Mouse (Mus musculus) liver (tissue): ENCODE measurements at regions not wholly inside any gene's neighbourhood (a gene's known extent, or its start where the extent isn't known, plus 50 kb on each side); places are given as distances from the start of the nearest gene placed in this dataset.

ENCODE experiments used
- DNase-seq: peaks from one replicate; pipeline ENCODE4 v3.0.0-alpha.2; 2020; ENCODE audit warnings: mixed read lengths

DNA sequence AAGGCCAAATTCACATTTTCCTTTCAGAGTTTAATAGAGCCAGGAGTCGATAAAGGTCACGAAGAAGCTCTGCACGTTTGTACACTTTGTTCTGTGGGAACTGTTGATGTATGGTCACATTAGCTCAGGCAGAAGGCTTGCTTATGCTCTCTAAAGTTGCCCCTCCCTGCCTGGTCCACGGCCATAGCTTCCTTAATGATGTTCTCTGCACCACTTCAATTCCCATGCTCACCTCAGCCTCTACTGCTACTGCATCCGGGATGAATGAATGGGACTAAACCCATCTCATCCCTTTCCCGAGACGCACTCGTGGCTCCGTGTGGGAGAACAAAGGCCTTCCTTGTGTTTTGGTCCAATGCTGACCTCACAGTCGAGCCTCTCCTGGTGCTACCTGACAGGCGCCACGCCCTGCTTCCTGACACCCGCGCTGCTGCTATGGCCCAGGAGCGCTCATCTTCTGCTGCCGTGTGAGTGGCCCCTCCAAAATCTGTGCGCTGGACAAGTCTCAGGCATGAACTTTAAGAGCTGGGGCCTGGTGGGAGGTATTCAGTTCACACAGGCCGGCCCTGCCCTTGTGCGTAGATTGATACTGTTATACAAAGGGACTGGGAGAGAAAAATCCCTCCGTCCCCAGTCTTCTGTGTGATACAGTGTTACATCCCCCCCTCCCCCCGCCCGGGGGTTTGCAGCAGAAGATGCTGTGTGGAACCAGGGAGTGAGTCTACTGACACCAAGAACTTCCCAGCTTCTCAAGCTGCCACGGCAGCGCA, 386.3 kb upstream of the Trpc7 start:
- DNase-seq: no peak

DNA sequence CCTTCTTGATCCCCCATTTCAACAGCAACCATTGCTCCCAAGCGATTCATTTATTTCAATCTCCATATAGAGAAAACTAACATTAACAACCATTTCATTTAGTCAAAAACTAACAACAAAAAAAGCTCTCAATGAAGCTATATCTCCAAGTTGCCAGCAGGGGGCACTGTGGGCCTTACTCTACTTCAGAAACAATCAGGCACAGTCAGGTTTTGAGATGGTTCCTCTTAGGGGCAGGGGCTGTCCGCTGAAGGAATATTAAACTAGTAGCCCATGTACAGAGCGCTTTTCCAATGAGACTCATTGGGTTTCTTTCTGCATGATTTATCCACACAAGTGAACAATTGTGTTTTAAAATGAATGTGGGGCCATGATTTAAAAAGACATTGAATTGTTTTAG, 385.7 kb upstream of the Trpc7 start:
- DNase-seq: peak; percentile 29

GRCm38 (mm10) chr13:57278580-57278979, 382.8 kb upstream of the Trpc7 start:
- no peak for DNase-seq

GRCm38 (mm10) chr13:57277076-57277475, 381.3 kb upstream of the Trpc7 start:
- DNase-seq: no peak

DNA sequence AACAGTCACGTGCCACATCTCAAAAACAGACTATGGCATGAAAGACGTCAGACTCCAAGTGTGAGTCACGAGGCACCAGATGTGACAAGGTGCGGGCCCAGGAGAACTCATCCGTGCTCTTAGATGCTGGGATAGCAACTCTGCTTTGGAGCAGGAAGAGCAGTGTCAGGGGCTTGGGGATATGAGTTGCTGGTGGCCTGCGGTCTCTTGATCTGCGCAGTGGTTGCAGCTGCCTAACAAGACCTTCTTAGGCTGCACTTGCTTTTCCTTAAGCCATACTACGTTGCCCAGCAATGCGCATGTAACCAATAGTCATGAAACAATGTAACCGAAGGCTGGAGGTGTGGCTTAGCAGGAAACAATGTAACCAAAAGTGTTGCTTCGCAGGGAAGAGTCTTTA, 380.1 kb upstream of the Trpc7 start:
- no peak for DNase-seq

- DNase-seq: no peak
These were observed 377.8 kb upstream of the Trpc7 start for GRCm38 (mm10) chr13:57273593-57273992.

- peak; percentile 13 for DNase-seq
These were observed 373.8 kb upstream of the Trpc7 start for GRCm38 (mm10) chr13:57269614-57270013.

DNA sequence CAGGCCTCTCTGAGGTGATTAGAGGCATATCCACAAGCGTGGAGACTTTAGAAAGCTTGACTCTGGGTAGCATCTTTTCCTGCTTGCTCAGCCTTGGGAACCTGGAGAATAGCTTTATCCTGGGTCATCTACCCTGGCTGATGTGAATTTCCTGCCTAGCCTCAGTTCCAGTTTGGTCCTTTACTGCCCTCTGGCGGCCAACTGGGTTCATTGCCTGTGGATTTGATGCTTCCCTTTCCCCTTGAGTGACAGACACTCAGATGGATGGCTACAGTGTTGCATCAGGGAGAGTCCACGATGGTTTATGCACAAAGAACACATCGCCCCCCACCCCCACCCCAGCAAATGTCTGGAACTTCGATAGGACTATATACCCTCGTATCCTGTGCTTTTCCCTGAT, 364.1 kb upstream of the Trpc7 start:
- peak; percentile 62 for DNase-seq

DNA sequence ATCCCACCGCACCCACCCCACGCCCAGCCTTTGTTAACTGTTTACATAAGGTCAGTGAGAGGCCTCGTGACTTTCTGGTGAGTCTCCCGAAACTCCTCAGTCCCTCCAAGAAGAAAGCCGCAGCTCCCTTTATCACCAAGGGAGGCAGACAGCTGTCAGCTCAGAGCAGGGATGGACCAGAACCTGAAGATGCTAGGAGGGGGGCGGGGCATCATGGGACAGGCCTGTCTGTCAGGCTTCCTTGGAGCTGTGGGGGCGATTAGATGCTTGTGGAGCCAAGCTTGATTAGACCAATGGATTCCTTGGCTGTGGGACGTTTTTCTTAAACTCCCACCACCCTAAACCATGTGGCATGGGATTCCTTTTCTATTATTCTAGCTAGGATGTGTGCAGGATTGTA, 363.7 kb upstream of the Trpc7 start:
- no peak for DNase-seq

GRCm38 (mm10) chr13:57255920-57256319, 360.1 kb upstream of the Trpc7 start:
- DNase-seq: no peak

- no peak for DNase-seq
These were observed 354.1 kb upstream of the Trpc7 start for GRCm38 (mm10) chr13:57249851-57250250.

GRCm38 (mm10) chr13:57249401-57249800, 353.6 kb upstream of the Trpc7 start:
- no peak for DNase-seq

DNA sequence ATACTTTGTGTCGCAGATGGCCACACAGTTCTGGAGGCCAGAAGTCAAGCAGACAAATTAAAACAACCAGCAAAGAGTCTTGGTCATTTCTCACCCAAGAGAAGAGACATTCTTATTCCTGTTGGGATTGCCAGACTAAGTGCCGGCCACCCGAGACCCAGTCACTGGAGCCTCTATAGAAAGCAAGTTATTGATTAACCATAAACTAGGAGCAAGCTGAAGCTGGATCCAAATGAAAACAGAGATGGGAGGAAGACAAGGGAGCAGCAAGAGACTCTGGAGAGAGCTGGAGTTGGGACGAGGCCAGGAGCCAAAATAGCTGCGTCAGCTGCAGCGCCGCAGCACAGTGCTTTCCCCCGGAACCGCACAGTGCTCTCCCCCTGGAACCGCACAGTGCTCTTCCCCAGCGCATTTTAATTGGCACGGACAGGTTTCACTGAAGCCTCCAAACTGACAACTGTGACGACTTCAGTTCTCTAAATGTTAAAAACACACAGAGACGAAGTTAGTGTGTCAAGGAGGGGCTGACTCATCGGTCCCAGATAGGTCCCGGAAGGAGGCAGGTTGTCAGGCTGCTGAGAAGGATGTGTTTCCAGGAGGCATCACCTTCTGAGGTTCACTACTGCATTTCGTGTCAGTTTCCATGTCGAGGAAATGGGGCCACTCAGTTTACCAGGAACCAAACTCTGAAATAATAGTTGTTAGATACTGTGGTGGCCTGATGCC, 350.6 kb upstream of the Trpc7 start:
- DNase-seq: no peak

- no peak for DNase-seq
These were observed 341.1 kb upstream of the Trpc7 start for GRCm38 (mm10) chr13:57236917-57237316.

DNA sequence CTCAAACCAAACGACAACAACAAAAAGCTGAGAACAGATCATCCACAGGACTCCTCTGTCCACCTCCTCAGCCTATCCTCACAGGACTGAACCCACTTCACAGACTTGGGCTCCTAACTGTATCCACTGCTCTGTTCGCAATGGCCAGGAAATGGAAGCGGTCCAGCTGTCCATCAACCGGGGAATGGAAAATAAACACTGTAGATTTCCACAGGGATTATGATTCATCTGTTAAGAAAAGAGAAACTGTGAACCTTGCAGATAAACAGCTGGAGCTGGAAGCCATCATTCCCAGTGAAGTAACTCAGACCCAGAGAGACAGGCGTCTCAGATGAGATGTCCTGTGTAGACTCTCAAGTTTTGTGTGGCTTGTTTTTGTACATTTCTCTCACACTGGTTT, 340.4 kb upstream of the Trpc7 start:
- DNase-seq: no peak

- no peak for DNase-seq
These were observed 337.1 kb upstream of the Trpc7 start for GRCm38 (mm10) chr13:57232906-57233305.

GRCm38 (mm10) chr13:57231666-57232065, 335.9 kb upstream of the Trpc7 start:
- DNase-seq: no peak

DNA sequence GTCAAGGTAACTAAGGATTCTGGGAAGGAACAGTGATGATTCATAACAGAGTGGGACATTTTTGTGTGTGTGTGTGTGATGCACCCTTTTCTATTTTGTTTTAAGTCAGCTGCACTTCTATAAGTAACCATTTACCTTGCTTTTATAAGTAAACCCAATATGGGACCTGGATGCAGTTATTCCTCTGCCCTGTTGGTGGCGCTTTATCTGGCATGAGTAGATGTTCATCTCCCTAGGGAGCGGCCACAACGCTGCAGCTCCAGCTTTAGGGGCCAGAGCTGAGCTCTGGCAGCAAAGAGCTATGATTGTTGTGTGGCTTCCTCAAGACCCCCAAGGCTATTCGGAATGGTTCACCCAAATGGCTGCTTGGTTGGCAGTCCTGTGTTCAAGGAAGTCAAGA, 334.5 kb upstream of the Trpc7 start:
- DNase-seq: no peak

GRCm38 (mm10) chr13:57221092-57221491, 325.3 kb upstream of the Trpc7 start:
- no peak for DNase-seq

DNA sequence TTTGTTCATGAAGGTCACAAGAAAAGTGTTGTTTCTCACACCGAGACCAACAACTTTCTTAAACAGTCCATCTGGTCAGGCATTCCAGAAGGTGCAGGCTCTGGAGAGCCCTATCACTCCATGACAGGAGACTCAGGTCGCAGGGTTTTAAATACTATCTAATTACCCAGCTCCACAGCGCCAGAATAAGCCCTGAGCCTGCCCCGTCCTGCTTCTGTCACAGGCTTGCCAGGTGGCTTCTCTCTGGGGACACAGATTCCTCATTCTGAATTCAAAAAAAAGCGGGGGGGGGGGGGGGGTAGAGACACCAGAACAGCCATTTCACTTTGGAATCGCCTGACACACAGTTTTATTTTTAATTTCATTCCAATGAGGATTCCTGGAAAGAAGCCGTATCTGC, 320.4 kb upstream of the Trpc7 start:
- no peak for DNase-seq

DNA sequence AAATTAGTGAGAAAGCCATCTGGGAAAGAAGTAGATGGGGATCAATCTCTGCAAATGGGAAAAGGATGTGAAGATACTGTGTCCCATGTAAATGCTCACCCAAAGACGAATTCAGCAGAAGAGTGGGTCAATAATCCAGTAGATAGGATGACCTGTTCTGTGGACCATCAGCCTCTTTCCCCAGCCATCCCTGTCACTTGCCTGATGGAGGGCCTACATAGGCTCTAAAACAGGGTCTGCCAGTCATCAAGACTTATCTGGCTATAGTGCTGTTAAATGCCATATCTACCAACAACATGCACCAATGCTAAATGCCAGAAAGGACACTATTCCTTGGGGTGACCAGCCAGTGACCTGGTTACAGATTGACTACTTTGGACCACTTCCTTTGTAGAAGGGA, 316.5 kb upstream of the Trpc7 start:
- DNase-seq: no peak

GRCm38 (mm10) chr13:57191195-57191594, 295.4 kb upstream of the Trpc7 start:
- no peak for DNase-seq

DNA sequence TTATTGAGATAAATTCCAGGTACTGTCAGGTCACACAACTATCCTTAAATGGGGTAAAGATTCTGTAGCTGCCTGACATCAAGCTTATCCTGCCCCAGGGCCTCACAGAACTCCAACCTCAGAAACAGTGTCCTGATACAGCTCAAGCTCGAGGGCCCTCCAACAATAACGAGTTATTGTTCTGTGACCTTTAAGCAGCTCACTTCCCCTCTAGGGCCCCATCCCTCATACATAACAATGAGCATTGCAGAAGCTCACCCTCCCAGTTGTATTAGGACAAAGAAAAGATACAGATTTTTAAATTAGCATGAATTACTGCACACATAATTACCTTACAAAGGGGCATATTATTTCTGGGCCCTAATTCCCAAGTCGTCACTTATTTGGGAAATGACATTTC, 293.5 kb upstream of the Trpc7 start:
- no peak for DNase-seq

- DNase-seq: peak; percentile 13
These were observed 290.4 kb upstream of the Trpc7 start for GRCm38 (mm10) chr13:57186168-57186567.

DNA sequence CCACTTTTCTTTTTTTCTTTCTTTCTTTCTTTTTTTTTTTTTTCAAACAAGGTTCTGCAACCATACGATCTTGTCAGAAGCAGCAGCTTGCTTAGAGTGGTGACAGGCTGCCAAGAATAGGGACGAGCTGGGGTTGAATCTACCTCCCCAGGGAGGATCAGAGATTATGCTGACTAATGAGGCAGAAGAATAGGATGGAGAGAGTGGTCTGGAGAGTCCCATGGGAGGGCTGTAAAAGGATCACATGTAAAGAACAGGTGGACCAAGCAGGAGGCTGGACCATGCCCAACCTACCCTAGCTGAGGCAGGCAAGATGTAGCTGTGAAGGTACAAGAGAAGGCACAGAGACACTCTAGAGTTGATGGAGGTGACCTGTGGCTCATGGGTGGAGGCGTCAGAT, 274.4 kb upstream of the Trpc7 start:
- DNase-seq: no peak
